Mouse (Mus musculus) liver, adult 2 months (tissue): Measurements from ENCODE around the gene Ldhc. TPM values are rescaled to one million over a fixed set of nuclear protein-coding genes. Genes with fewer than 3 reads are reported as not detected.

ENCODE experiments used
- DNase-seq: peaks from one replicate; pipeline ENCODE4 v3.0.0-alpha.2; 2011; ENCODE audit warnings: low read depth, low spot score; ENCODE audit errors: extremely low read depth
- H3K27ac ChIP-seq: fragments of 200-500 bp; replicated peaks from 2 replicates; pipeline ENCODE4 v1.5.1; 2012; ENCODE audit warnings: low read depth, mild to moderate bottlenecking, control low read depth, inconsistent platforms, low read length; ENCODE audit not compliant: insufficient read depth
- H3K27me3 ChIP-seq: fragments of 200-500 bp; 2 replicates; pipeline ENCODE4 v1.6.1; 2012; ENCODE audit warnings: mild to moderate bottlenecking, moderate library complexity, low read length, inconsistent platforms; ENCODE audit not compliant: control insufficient read depth, insufficient read depth
- H3K36me3 ChIP-seq: fragments of 200-500 bp; 2 replicates; pipeline ENCODE4 v1.6.1; 2012; ENCODE audit warnings: low read length, inconsistent platforms; ENCODE audit not compliant: control insufficient read depth, insufficient read depth
- H3K4me1 ChIP-seq: fragments of 200-500 bp; 2 replicates; pipeline ENCODE4 v1.6.1; 2011; ENCODE audit warnings: low read length; ENCODE audit not compliant: control insufficient read depth, insufficient read depth
- H3K4me3 ChIP-seq: fragments of 200-500 bp; 2 replicates; pipeline ENCODE4 v1.5.1; 2011; ENCODE audit warnings: low read depth, mild to moderate bottlenecking, control low read depth, low read length, moderate library complexity; ENCODE audit not compliant: insufficient read depth
- H3K79me2 ChIP-seq: fragments of 200-500 bp; 2 replicates; pipeline ENCODE4 v1.6.1; 2012; ENCODE audit warnings: inconsistent platforms, mild to moderate bottlenecking, low read length, moderate library complexity; ENCODE audit not compliant: control insufficient read depth, insufficient read depth
- H3K9ac ChIP-seq: fragments of 200-500 bp; 2 replicates; pipeline ENCODE4 v1.6.1; 2012; ENCODE audit warnings: low read depth, mild to moderate bottlenecking, control low read depth, inconsistent platforms, low read length
- CTCF ChIP-seq: fragments of 200-500 bp; IDR thresholded peaks from 2 replicates; pipeline ENCODE4 v1.5.1; 2011; ENCODE audit warnings: low read depth, low read length, control low read depth
- POLR2A ChIP-seq: fragments of 200-500 bp; IDR thresholded peaks from 2 replicates; pipeline ENCODE4 v1.6.1; 2011; ENCODE audit warnings: low read length, control low read depth; ENCODE audit not compliant: insufficient read depth; ENCODE audit errors: extremely low read depth
- WGBS: fragments of 180-500 bp; shearing (Covaris S2); methylation state at CpG from one replicate; pipeline ENCODE4 v1.1.7; 2018; 5-methylcytosine and 5-hydroxymethylcytosine counted together
- polyA plus RNA-seq: library from polyadenylated mRNA; depleted of rRNA; stranded (reverse); fragments of >200 nt; gene quantifications from 2 replicates; pipeline ENCODE4 v1.2.3, GENCODE M21; 2012
- total RNA-seq: library from RNA; depleted of rRNA; stranded (reverse); fragments of >200 nt; gene quantifications from 2 replicates; pipeline ENCODE4 v1.2.3, GENCODE M21; 2014

Gene Ldhc
- total and polyA plus RNA-seq, 2 experiments: not detected

GRCm38 (mm10) chr7:46852666-46853065 lies 8.3 kb upstream of the Ldhc start:
- H3K4me3 ChIP-seq: no peak overlapping the region
- no peaks in the 10 kb centered on the region for H3K27me3 ChIP-seq
- no peak overlapping the region for H3K27ac ChIP-seq
- H3K4me1 ChIP-seq: peaks cover 10% of the 10 kb centered on the region
- no peaks in the 10 kb centered on the region; the same call in 1 of the 2 replicates for H3K79me2 ChIP-seq
- H3K36me3 ChIP-seq: peaks cover 72% of the 10 kb centered on the region
- no peak for DNase-seq
- TF ChIP-seq POLR2A: no peak
- TF ChIP-seq CTCF: no peak
- 92% methylated on average over 1 of the region's 1 CpGs for WGBS
- H3K9ac ChIP-seq: no peak overlapping the region

DNA sequence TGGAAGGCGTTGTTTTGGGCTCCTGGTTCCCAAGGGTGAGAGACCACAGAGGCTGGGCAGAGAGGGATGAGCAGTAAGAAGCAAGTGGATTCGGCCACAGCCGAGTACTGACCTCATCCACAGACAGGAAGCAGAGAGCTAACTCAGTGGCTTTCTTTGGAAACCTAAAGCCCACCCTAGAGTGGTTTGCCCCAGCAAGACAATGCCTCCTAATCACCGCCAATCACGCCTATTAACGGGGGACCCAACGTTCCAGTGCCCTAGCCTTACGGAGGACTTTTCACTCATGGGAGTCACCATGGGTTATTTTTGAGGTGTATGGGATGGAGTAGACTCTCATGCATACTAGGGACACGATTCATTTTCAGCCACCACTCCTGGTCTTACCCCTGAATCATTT lies 7.6 kb upstream of the Ldhc start:
- Histone ChIP-seq H3K9ac (no peak overlapping the region), H3K4me1 (peaks cover 9% of the 10 kb centered on the region), H3K27ac (no peak overlapping the region), H3K27me3 (no peaks in the 10 kb centered on the region), H3K79me2 (no peaks in the 10 kb centered on the region), H3K4me3 (no peak overlapping the region), H3K36me3 (peaks cover 67% of the 10 kb centered on the region)
- 88% methylated on average over 9 of the region's 9 CpGs for WGBS
- no peak for DNase-seq
- TF ChIP-seq POLR2A (no peak), CTCF (no peak)

GRCm38 (mm10) chr7:46855866-46856560 lies 5.0 kb upstream of the Ldhc start:
- Histone ChIP-seq H3K36me3 (peaks cover 44% of the 10 kb centered on the region), H3K27ac (no peak overlapping the region), H3K4me1 (peaks cover 5% of the 10 kb centered on the region; the same call in 1 of the 2 replicates), H3K9ac (no peak overlapping the region), H3K4me3 (no peak overlapping the region), H3K79me2 (no peaks in the 10 kb centered on the region), H3K27me3 (no peaks in the 10 kb centered on the region)
- TF ChIP-seq POLR2A: no peak
- TF ChIP-seq CTCF: no peak
- 78% methylated on average over 7 of the region's 7 CpGs for WGBS
- no peak for DNase-seq

DNA sequence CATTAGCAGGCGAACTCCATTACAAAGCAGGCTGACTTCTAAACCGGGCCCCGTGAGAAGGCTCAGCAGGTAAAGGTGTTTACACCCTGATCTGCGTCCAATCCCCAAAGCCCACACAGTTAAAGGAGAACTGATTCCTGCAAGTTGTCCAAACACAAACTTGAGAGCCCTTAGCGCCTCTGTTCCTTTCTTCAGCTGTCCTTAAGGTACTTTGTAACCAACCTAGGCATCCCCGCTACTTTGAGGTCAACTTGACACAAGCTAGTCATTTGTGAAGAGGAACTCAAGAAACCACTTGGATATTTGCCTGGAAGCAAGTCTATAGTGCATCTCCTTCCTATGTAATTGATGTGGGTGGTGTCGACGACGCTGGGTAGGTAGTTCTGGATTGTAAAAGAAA lies 3.6 kb upstream of the Ldhc start:
- Histone ChIP-seq H3K27me3 (no peaks in the 10 kb centered on the region), H3K79me2 (no peaks in the 10 kb centered on the region), H3K36me3 (peaks cover 30% of the 10 kb centered on the region), H3K27ac (no peak overlapping the region), H3K9ac (no peak overlapping the region), H3K4me3 (no peak overlapping the region), H3K4me1 (no peaks in the 10 kb centered on the region; the same call in 1 of the 2 replicates)
- no peak for DNase-seq
- TF ChIP-seq CTCF: no peak
- TF ChIP-seq POLR2A: no peak
- 73% methylated on average over 9 of the region's 9 CpGs for WGBS

- 71% methylated on average over 6 of the region's 6 CpGs for WGBS
- DNase-seq: no peak
Observed at GRCm38 (mm10) chr7:46859031-46859430, 2.0 kb upstream of the Ldhc start.

DNA sequence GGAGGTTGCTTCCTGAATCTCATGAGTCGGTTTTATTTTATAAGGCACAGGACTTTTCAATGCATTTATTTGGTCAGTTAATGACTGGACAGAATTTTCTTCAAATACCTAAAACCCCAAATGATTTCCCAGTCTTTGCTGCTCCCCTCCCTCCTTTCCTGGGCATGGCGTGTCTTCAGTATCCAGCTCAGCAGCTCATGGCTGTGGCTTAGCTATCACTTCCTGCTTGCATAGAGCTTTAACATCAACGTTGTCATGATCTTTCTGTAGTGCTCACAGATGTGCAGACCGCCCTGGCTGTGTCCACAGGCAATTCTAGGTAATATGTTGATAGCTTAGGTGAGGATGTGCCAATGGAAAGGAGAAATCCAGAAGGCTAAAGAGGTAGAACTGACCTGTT lies 11.0 kb downstream of the Ldhc start:
- Histone ChIP-seq H3K4me1 (no peaks in the 10 kb centered on the region), H3K79me2 (no peaks in the 10 kb centered on the region), H3K36me3 (no peaks in the 10 kb centered on the region), H3K27ac (no peak overlapping the region), H3K9ac (no peak overlapping the region), H3K4me3 (no peak overlapping the region), H3K27me3 (no peaks in the 10 kb centered on the region)
- no peak for DNase-seq
- WGBS: 70% methylated on average over 4 of the region's 4 CpGs
- TF ChIP-seq POLR2A (no peak), CTCF (no peak)

More at GRCm38 (mm10) chr7:46859031-46859430, 2.0 kb upstream of the Ldhc start:
- H3K36me3 ChIP-seq: peaks cover 14% of the 10 kb centered on the region
- TF ChIP-seq POLR2A: no peak
- TF ChIP-seq CTCF: no peak
- no peak overlapping the region for H3K9ac ChIP-seq
- no peaks in the 10 kb centered on the region for H3K4me1 ChIP-seq
- H3K27ac ChIP-seq: no peak overlapping the region
- H3K4me3 ChIP-seq: no peak overlapping the region
- no peaks in the 10 kb centered on the region for H3K79me2 ChIP-seq
- no peaks in the 10 kb centered on the region for H3K27me3 ChIP-seq
